ENCODE assay signal across 9 mouse cellular contexts in genomic region chr5:115273549-115274135, GRCm38 (mm10). TPM values are rescaled to one million over a fixed set of nuclear protein-coding genes. Genes with fewer than 3 reads are reported as not detected.
DNase-seq lines count a peak whose midpoint lies in the region; ATAC-seq lines count a peak whose summit lies in the region.
"Had no signal": no experiment of that assay in that cellular context is flagged by ENCODE, and none has a peak within 500 bp of the region (broad histone marks: within the 10 kb centered on the region; RNA-seq: fewer than 3 reads in every experiment).

No protein-coding gene starts in this region.

- H3K4me1 ChIP-seq in kidney, embryonic 16.5 days (ENCODE audit: insufficient read depth, low read length) = peaks cover 34% of the 10 kb centered on the region
- H3K4me1 ChIP-seq in embryonic facial prominence, embryonic 13.5 days = peaks cover 29% of the 10 kb centered on the region
- H3K4me1 ChIP-seq in intestine, embryonic 16.5 days (ENCODE audit: control insufficient read depth, insufficient read depth, low read length) = peaks cover 32% of the 10 kb centered on the region
- H3K4me1 ChIP-seq in neural tube, embryonic 13.5 days (replicated peaks) = peaks cover 38% of the 10 kb centered on the region

- ATAC-seq in kidney, embryonic 16.5 days (ENCODE audit: low FRiP score, low TSS enrichment) = no peak
- ATAC-seq in embryonic facial prominence, embryonic 13.5 days (ENCODE audit: insufficient number of reproducible peaks, insufficient read depth, low FRiP score, low TSS enrichment, low read depth) = no peak
- no peak for ATAC-seq in intestine, embryonic 16.5 days
- ATAC-seq in neural tube, embryonic 13.5 days (ENCODE audit: low read depth) = no peak

- no peak overlapping the region for H3K9ac ChIP-seq in kidney, embryonic 16.5 days (replicated peaks; ENCODE audit: low read length)
- H3K9ac ChIP-seq in embryonic facial prominence, embryonic 13.5 days = no peak overlapping the region
- peak overlapping the region; percentile 54; the same call in 1 of the 2 replicates for H3K9ac ChIP-seq in intestine, embryonic 16.5 days (ENCODE audit: low read depth, low read length)
- H3K9ac ChIP-seq in neural tube, embryonic 13.5 days = peak overlapping the region; percentile 98

- H3K36me3 ChIP-seq in kidney, embryonic 16.5 days (ENCODE audit: insufficient read depth, low read length) = no peaks in the 10 kb centered on the region; the same call in 1 of the 2 replicates
- H3K36me3 ChIP-seq in embryonic facial prominence, embryonic 13.5 days = peaks cover 16% of the 10 kb centered on the region
- no peaks in the 10 kb centered on the region; the same call in 1 of the 2 replicates for H3K36me3 ChIP-seq in intestine, embryonic 16.5 days (ENCODE audit: control insufficient read depth, insufficient read depth, low read length)
- H3K36me3 ChIP-seq in neural tube, embryonic 13.5 days = peaks cover 16% of the 10 kb centered on the region

- no peaks in the 10 kb centered on the region for H3K27me3 ChIP-seq in kidney, embryonic 16.5 days (ENCODE audit: insufficient read depth, low read length)
- no peaks in the 10 kb centered on the region for H3K27me3 ChIP-seq in embryonic facial prominence, embryonic 13.5 days
- H3K27me3 ChIP-seq in intestine, embryonic 16.5 days (replicated peaks; ENCODE audit: control insufficient read depth, insufficient read depth, low read length) = no peaks in the 10 kb centered on the region
- no peaks in the 10 kb centered on the region for H3K27me3 ChIP-seq in neural tube, embryonic 13.5 days

- H3K9me3 ChIP-seq in kidney, embryonic 16.5 days (ENCODE audit: low read length) = no peaks in the 10 kb centered on the region
- no peaks in the 10 kb centered on the region for H3K9me3 ChIP-seq in embryonic facial prominence, embryonic 13.5 days
- 0 out of 2 replicates have a peak, but pooled peaks cover 3% of the 10 kb centered on the region for H3K9me3 ChIP-seq in intestine, embryonic 16.5 days (ENCODE audit: control insufficient read depth, low read length)
- H3K9me3 ChIP-seq in neural tube, embryonic 13.5 days = no peaks in the 10 kb centered on the region

- H3K4me3 ChIP-seq in kidney, embryonic 16.5 days (ENCODE audit: low read length) = 0 out of 2 replicates have a peak overlapping the region, but pooled peaks have one; percentile 80
- H3K4me3 ChIP-seq in embryonic facial prominence, embryonic 13.5 days = peak overlapping the region; percentile 100; the same call in 1 of the 2 replicates
- no peak overlapping the region for H3K4me3 ChIP-seq in intestine, embryonic 16.5 days (ENCODE audit: low read length)
- peak overlapping the region; percentile 92 for H3K4me3 ChIP-seq in neural tube, embryonic 13.5 days

- H3K4me2 ChIP-seq in kidney, embryonic 16.5 days (replicated peaks; ENCODE audit: low read depth, low read length) = peak overlapping the region; percentile 60; the same call in 1 of the 2 replicates
- H3K4me2 ChIP-seq in embryonic facial prominence, embryonic 13.5 days = peak overlapping the region; percentile 89
- H3K4me2 ChIP-seq in intestine, embryonic 16.5 days (ENCODE audit: low read depth, low read length) = peak overlapping the region; percentile 52; the same call in 1 of the 2 replicates
- peak overlapping the region; percentile 58 for H3K4me2 ChIP-seq in neural tube, embryonic 13.5 days

- no peak for DNase-seq in kidney, postnatal 4 days
- no peak for DNase-seq in ovary, postnatal 10 days (ENCODE audit: low spot score)
- no peak for DNase-seq in cerebellum, adult 8-10 months
- DNase-seq in frontal cortex, postnatal 36 days (ENCODE audit: low spot score in 2 of 2) = no peak
- DNase-seq: kidney, postnatal 25 days had no signal

- 78% methylated on average over 6 of the region's 6 CpGs for WGBS in kidney, embryonic 16.5 days
- WGBS in embryonic facial prominence, embryonic 13.5 days = 71% methylated on average over 6 of the region's 6 CpGs
- 71% methylated on average over 6 of the region's 6 CpGs for WGBS in intestine, embryonic 16.5 days
- 73% methylated on average over 6 of the region's 6 CpGs for WGBS in neural tube, embryonic 13.5 days

- no peak overlapping the region for H3K27ac ChIP-seq in kidney, embryonic 16.5 days (ENCODE audit: low read length)
- no peak overlapping the region for H3K27ac ChIP-seq in embryonic facial prominence, embryonic 13.5 days
- no peak overlapping the region for H3K27ac ChIP-seq in intestine, embryonic 16.5 days (ENCODE audit: low read length)
- H3K27ac ChIP-seq in neural tube, embryonic 13.5 days (replicated peaks) = peak overlapping the region; percentile 88

RNA-seq across cellular contexts. Expression of gene Rnf10, which starts 0.9 kb away (rescaled TPM):
- polyA plus RNA-seq in kidney, embryonic 16.5 days (2015; fragmentation: Nextera tagmentation; extraction: Ambion mirVana) = 122 and 134 TPM in 2 replicates
- polyA plus RNA-seq in embryonic facial prominence, embryonic 13.5 days (2015; fragmentation: Nextera tagmentation; extraction: Ambion mirVana) = 129 and 136 TPM in 2 replicates
- polyA plus RNA-seq in intestine, embryonic 16.5 days (2015; fragmentation: Nextera tagmentation; extraction: Ambion mirVana) = 90.4 and 92.6 TPM in 2 replicates
- 185 and 190 TPM in 2 replicates for polyA plus RNA-seq in neural tube, embryonic 13.5 days (2015; fragmentation: Nextera tagmentation; extraction: Ambion mirVana)

RNA-seq across cellular contexts. Expression of gene Coq5, which starts 5.8 kb away (rescaled TPM):
- 54.3 and 55.8 TPM in 2 replicates for polyA plus RNA-seq in kidney, embryonic 16.5 days (2015; fragmentation: Nextera tagmentation; extraction: Ambion mirVana)
- polyA plus RNA-seq in embryonic facial prominence, embryonic 13.5 days (2015; fragmentation: Nextera tagmentation; extraction: Ambion mirVana) = 42.5 and 43.2 TPM in 2 replicates
- polyA plus RNA-seq in intestine, embryonic 16.5 days (2015; fragmentation: Nextera tagmentation; extraction: Ambion mirVana) = 64.2 and 72.9 TPM in 2 replicates
- 49.9 and 58.7 TPM in 2 replicates for polyA plus RNA-seq in neural tube, embryonic 13.5 days (2015; fragmentation: Nextera tagmentation; extraction: Ambion mirVana)

RNA-seq across cellular contexts. Expression of gene Dynll1, which starts 27.2 kb away (rescaled TPM):
- 1,559 and 1,634 TPM in 2 replicates for polyA plus RNA-seq in kidney, embryonic 16.5 days (2015; fragmentation: Nextera tagmentation; extraction: Ambion mirVana)
- 1,732 and 1,829 TPM in 2 replicates for polyA plus RNA-seq in embryonic facial prominence, embryonic 13.5 days (2015; fragmentation: Nextera tagmentation; extraction: Ambion mirVana)
- polyA plus RNA-seq in intestine, embryonic 16.5 days (2015; fragmentation: Nextera tagmentation; extraction: Ambion mirVana) = 1,024 and 1,116 TPM in 2 replicates
- 1,475 and 1,543 TPM in 2 replicates for polyA plus RNA-seq in neural tube, embryonic 13.5 days (2015; fragmentation: Nextera tagmentation; extraction: Ambion mirVana)

RNA-seq across cellular contexts. Expression of gene Pop5, which starts 38.0 kb away (rescaled TPM):
- polyA plus RNA-seq in kidney, embryonic 16.5 days (2015; fragmentation: Nextera tagmentation; extraction: Ambion mirVana) = 129 and 135 TPM in 2 replicates
- 83.5 and 88.1 TPM in 2 replicates for polyA plus RNA-seq in embryonic facial prominence, embryonic 13.5 days (2015; fragmentation: Nextera tagmentation; extraction: Ambion mirVana)
- 124 and 141 TPM in 2 replicates for polyA plus RNA-seq in intestine, embryonic 16.5 days (2015; fragmentation: Nextera tagmentation; extraction: Ambion mirVana)
- 123 and 138 TPM in 2 replicates for polyA plus RNA-seq in neural tube, embryonic 13.5 days (2015; fragmentation: Nextera tagmentation; extraction: Ambion mirVana)

RNA-seq across cellular contexts. Expression of gene Srsf9, which starts 53.3 kb away (rescaled TPM):
- 208 and 258 TPM in 2 replicates for polyA plus RNA-seq in kidney, embryonic 16.5 days (2015; fragmentation: Nextera tagmentation; extraction: Ambion mirVana)
- polyA plus RNA-seq in embryonic facial prominence, embryonic 13.5 days (2015; fragmentation: Nextera tagmentation; extraction: Ambion mirVana) = 343 and 378 TPM in 2 replicates
- polyA plus RNA-seq in intestine, embryonic 16.5 days (2015; fragmentation: Nextera tagmentation; extraction: Ambion mirVana) = 67.9 and 121 TPM in 2 replicates
- polyA plus RNA-seq in neural tube, embryonic 13.5 days (2015; fragmentation: Nextera tagmentation; extraction: Ambion mirVana) = 170 and 220 TPM in 2 replicates

Comparison
In these comparisons a context has a peak if more than half of its experiments do, and no peak if none do; other contexts are left out.
1. H3K9ac ChIP-seq: peak in intestine, embryonic 16.5 days (single experiment) and neural tube, embryonic 13.5 days (single experiment); none in kidney, embryonic 16.5 days (single experiment) and embryonic facial prominence, embryonic 13.5 days (single experiment).
2. Peak in every context shown above with its lines, with median percentiles within 50 percentile points of each other: H3K4me2 ChIP-seq.